Mouse (Mus musculus): ENCODE results near the gene Comp. TPM values are rescaled to one million over a fixed set of nuclear protein-coding genes. Genes with fewer than 3 reads are reported as not detected.

Comp gene
- polyA plus RNA-seq, 1 experiment from 2014 or later = 0.14 TPM

DNA sequence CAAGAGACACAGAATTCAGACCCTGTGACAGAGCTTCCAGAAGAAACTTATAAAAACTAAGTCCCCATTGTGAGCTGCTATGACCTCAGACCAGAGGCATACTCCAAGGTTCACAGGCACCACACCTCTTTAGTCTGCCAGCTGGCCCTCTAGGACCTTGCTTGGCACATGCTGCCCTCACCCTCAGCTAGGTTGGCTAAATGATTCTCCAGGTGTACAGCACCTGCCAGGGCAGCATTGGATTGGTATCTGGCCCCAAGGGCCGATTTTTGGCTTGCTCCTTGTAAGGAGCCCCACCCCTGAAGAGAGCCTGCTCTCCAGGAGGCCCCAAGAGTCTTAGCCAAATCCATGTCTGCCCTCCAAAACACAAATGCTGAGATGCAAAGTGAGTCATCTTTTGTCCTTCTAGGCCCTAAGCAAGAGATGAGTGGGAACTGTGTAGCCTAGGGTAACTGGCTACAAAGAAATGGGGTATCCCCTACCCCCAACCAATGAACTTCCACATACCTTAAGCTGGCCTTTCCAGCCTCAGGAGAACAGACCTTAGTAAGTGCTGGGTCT, 25.4 kb upstream of the Comp start:
- WGBS = 64% methylated on average over 1 of the region's 1 CpGs
- peaks cover 48% of the 10 kb centered on the region for H3K36me3 ChIP-seq (ENCODE audit: control insufficient read depth, insufficient read depth, low read length)

DNA sequence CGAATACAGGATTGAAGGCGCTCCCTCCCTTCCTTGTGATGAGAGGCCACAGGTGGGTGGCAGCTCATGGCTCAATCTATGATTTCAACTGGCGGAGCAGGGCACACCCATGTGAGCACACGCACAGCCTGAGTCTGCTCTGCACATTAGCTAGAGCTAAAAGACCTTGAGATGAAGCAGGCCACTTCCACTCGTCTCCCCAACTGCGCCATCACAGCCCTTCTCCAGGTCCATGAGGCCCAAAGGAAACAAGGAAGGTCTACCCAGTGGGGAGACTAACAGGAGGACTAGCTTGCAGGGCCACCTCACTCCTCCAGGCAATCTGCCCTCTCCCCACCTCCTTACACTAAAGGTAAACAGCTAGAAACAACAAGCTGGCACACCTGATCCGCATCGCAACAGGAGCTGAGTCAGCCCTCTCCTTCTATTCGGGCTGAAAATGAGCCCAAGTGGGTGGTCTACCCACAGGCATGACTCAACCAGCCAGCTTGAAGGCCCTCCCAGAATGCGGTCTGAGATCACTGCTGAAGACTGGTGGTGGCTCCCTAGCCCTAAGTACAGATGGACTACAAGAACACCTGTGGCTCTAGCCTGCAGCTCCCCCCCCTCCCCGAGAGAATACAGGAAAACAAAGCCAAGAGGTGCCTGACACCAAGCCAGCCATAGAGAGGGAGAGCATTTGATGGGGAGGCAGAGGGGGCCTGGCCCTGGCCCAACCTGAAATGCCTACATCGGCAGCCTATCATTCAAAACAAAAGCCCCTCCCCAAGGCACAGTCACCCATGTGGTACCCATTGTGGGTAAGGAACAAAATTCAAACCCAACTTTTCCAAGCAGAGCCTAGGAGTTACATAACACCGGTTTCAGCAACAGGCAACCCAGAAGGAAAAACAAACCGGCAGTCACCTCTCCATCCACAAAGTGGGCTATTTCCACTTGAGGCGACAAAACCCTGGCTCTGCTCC, 22.0 kb upstream of the Comp start:
- ATAC-seq (ENCODE audit: low FRiP score, low TSS enrichment) = no peak
- no peak overlapping the region for H3K27ac ChIP-seq (ENCODE audit: low read depth, low read length)
- peaks cover 32% of the 10 kb centered on the region for H3K4me1 ChIP-seq (ENCODE audit: control insufficient read depth, insufficient read depth, low read length)
- H3K27me3 ChIP-seq (ENCODE audit: control insufficient read depth, insufficient read depth, low read length) = no peaks in the 10 kb centered on the region
- WGBS = 47% methylated on average over 15 of the region's 15 CpGs
- peaks cover 29% of the 10 kb centered on the region for H3K36me3 ChIP-seq (ENCODE audit: control insufficient read depth, insufficient read depth, low read length)
- H3K9ac ChIP-seq (ENCODE audit: low read depth, low read length) = peak overlapping the region; percentile 99
- peak overlapping the region; percentile 98 for H3K4me2 ChIP-seq (replicated peaks; ENCODE audit: low read depth, low read length)
- H3K4me3 ChIP-seq (ENCODE audit: low read length) = peak overlapping the region; percentile 96
- no peaks in the 10 kb centered on the region for H3K9me3 ChIP-seq (ENCODE audit: control insufficient read depth, low read length)

More for the DNA sequence above, 25.4 kb upstream of the Comp start:
- Histone ChIP-seq H3K4me2 (replicated peaks; ENCODE audit: low read depth, low read length) (no peak overlapping the region), H3K9me3 (ENCODE audit: control insufficient read depth, low read length) (no peaks in the 10 kb centered on the region), H3K4me3 (ENCODE audit: low read length) (no peak overlapping the region), H3K27me3 (ENCODE audit: control insufficient read depth, insufficient read depth, low read length) (no peaks in the 10 kb centered on the region), H3K4me1 (ENCODE audit: control insufficient read depth, insufficient read depth, low read length) (peaks cover 25% of the 10 kb centered on the region), H3K9ac (ENCODE audit: low read depth, low read length) (no peak overlapping the region), H3K27ac (ENCODE audit: low read depth, low read length) (no peak overlapping the region)
- ATAC-seq (ENCODE audit: low FRiP score, low TSS enrichment) = no peak

DNA sequence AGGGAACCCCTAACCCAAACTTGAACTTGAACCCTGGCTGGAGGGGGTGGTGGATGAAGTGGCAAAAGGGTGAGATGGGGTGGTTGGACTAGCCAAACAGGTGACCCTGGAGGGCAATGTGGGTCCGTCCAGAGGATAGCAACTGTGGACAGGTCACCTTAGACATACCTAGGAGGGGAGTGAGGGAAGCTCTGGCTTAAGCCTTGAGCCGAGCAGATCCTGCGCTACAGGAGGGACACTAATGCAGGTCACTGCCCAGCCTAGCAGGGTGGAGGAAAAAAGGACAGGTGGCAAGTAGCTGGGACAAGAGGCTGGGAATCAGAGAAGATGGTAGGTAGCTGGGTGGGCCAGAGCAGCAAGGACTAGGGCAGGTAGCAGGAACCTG, 21.4 kb upstream of the Comp start:
- Histone ChIP-seq H3K4me2 (replicated peaks; ENCODE audit: low read depth, low read length) (peak overlapping the region; percentile 98), H3K4me3 (ENCODE audit: low read length) (peak overlapping the region; percentile 96), H3K36me3 (ENCODE audit: control insufficient read depth, insufficient read depth, low read length) (peaks cover 24% of the 10 kb centered on the region), H3K27ac (ENCODE audit: low read depth, low read length) (0 out of 2 replicates have a peak overlapping the region, but pooled peaks have one; percentile 78), H3K9ac (ENCODE audit: low read depth, low read length) (peak overlapping the region; percentile 99), H3K27me3 (ENCODE audit: control insufficient read depth, insufficient read depth, low read length) (no peaks in the 10 kb centered on the region), H3K4me1 (ENCODE audit: control insufficient read depth, insufficient read depth, low read length) (peaks cover 32% of the 10 kb centered on the region), H3K9me3 (ENCODE audit: control insufficient read depth, low read length) (no peaks in the 10 kb centered on the region)
- no peak for ATAC-seq (ENCODE audit: low FRiP score, low TSS enrichment)
- WGBS = 20% methylated on average over 3 of the region's 3 CpGs

- ATAC-seq (ENCODE audit: low FRiP score, low TSS enrichment) = peak; percentile 37
- under 1% methylated on average over 63 of the region's 64 CpGs for WGBS
These were observed 20.7 kb upstream of the Comp start for GRCm38 (mm10) chr8:70352657-70353151.

DNA sequence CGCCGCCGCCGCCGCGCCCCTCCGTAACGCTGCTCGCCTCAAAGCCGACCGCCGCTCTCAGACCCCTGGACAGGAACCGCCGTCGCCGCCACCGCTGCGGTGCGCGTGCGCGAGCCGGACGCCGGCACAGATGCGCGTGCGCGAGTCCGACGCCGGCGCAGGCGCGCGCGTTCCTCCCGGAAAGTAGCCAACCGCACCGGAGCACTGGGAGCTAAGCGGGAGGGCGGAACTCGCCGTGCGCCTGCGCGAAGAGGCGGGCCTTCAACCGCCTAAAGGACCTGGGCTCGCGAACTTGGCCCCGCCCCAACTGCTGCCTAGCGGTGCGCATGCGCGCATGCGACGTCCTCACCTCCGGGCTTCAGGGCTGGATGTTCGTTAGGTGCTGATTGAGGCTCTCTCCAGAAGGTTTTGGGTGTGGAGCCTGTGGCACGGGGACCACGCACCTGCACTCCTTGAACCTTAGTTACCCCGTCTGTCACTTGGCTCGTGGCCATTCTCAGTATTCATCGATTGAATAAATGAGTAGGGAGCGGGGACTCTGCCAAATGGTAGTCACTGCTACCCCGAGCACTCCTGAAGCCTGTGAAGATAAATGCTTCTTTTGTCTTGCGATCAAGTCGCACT, 20.1 kb upstream of the Comp start, which contains the start of gene Upf1:
TSS of gene Upf1 (minus strand) at position 85 of the 624 bp plus-strand sequence.
- Histone ChIP-seq H3K36me3 (ENCODE audit: control insufficient read depth, insufficient read depth, low read length) (peaks cover 21% of the 10 kb centered on the region), H3K9ac (ENCODE audit: low read depth, low read length) (peak within 1 kb of the TSS; percentile 99), H3K4me3 (ENCODE audit: low read length) (peak within 1 kb of the TSS; percentile 96), H3K27me3 (ENCODE audit: control insufficient read depth, insufficient read depth, low read length) (no peaks in the 10 kb centered on the region), H3K4me1 (ENCODE audit: control insufficient read depth, insufficient read depth, low read length) (peaks cover 32% of the 10 kb centered on the region), H3K27ac (ENCODE audit: low read depth, low read length) (peak within 1 kb of the TSS; percentile 78), H3K4me2 (replicated peaks; ENCODE audit: low read depth, low read length) (peak within 1 kb of the TSS; percentile 98), H3K9me3 (ENCODE audit: control insufficient read depth, low read length) (no peaks in the 10 kb centered on the region)
- under 1% methylated on average over 69 of the region's 69 CpGs for WGBS
- ATAC-seq (ENCODE audit: low FRiP score, low TSS enrichment) = peak; percentile 93

More at GRCm38 (mm10) chr8:70352657-70353151, 20.7 kb upstream of the Comp start:
- Histone ChIP-seq H3K36me3 (ENCODE audit: control insufficient read depth, insufficient read depth, low read length) (peaks cover 24% of the 10 kb centered on the region), H3K27ac (ENCODE audit: low read depth, low read length) (peak overlapping the region; percentile 78), H3K4me2 (replicated peaks; ENCODE audit: low read depth, low read length) (peak overlapping the region; percentile 98), H3K4me1 (ENCODE audit: control insufficient read depth, insufficient read depth, low read length) (peaks cover 32% of the 10 kb centered on the region), H3K4me3 (ENCODE audit: low read length) (peak overlapping the region; percentile 96), H3K27me3 (ENCODE audit: control insufficient read depth, insufficient read depth, low read length) (no peaks in the 10 kb centered on the region), H3K9me3 (ENCODE audit: control insufficient read depth, low read length) (no peaks in the 10 kb centered on the region), H3K9ac (ENCODE audit: low read depth, low read length) (peak overlapping the region; percentile 99)

GRCm38 (mm10) chr8:70354004-70354403, 19.4 kb upstream of the Comp start:
- peaks cover 14% of the 10 kb centered on the region for H3K36me3 ChIP-seq (ENCODE audit: control insufficient read depth, insufficient read depth, low read length)
- no peaks in the 10 kb centered on the region for H3K27me3 ChIP-seq (ENCODE audit: control insufficient read depth, insufficient read depth, low read length)
- H3K4me1 ChIP-seq (ENCODE audit: control insufficient read depth, insufficient read depth, low read length) = peaks cover 32% of the 10 kb centered on the region
- 56% methylated on average over 4 of the region's 4 CpGs for WGBS
- peak overlapping the region; percentile 62; the same call in 1 of the 2 replicates for H3K9ac ChIP-seq (ENCODE audit: low read depth, low read length)
- peak overlapping the region; percentile 96 for H3K4me3 ChIP-seq (ENCODE audit: low read length)
- peak overlapping the region; percentile 72 for H3K4me2 ChIP-seq (replicated peaks; ENCODE audit: low read depth, low read length)
- H3K27ac ChIP-seq (ENCODE audit: low read depth, low read length) = no peak overlapping the region
- no peaks in the 10 kb centered on the region for H3K9me3 ChIP-seq (ENCODE audit: control insufficient read depth, low read length)
- ATAC-seq (ENCODE audit: low FRiP score, low TSS enrichment) = peak; percentile 7

- Histone ChIP-seq H3K4me3 (ENCODE audit: low read length) (no peak overlapping the region), H3K4me1 (ENCODE audit: control insufficient read depth, insufficient read depth, low read length) (peaks cover 19% of the 10 kb centered on the region), H3K27me3 (ENCODE audit: control insufficient read depth, insufficient read depth, low read length) (no peaks in the 10 kb centered on the region), H3K27ac (ENCODE audit: low read depth, low read length) (no peak overlapping the region), H3K36me3 (ENCODE audit: control insufficient read depth, insufficient read depth, low read length) (no peaks in the 10 kb centered on the region), H3K4me2 (replicated peaks; ENCODE audit: low read depth, low read length) (no peak overlapping the region), H3K9me3 (ENCODE audit: control insufficient read depth, low read length) (no peaks in the 10 kb centered on the region), H3K9ac (ENCODE audit: low read depth, low read length) (no peak overlapping the region)
- WGBS = 90% methylated on average over 1 of the region's 1 CpGs
- ATAC-seq (ENCODE audit: low FRiP score, low TSS enrichment) = no peak
These were observed 17.2 kb upstream of the Comp start for GRCm38 (mm10) chr8:70356111-70356510.

DNA sequence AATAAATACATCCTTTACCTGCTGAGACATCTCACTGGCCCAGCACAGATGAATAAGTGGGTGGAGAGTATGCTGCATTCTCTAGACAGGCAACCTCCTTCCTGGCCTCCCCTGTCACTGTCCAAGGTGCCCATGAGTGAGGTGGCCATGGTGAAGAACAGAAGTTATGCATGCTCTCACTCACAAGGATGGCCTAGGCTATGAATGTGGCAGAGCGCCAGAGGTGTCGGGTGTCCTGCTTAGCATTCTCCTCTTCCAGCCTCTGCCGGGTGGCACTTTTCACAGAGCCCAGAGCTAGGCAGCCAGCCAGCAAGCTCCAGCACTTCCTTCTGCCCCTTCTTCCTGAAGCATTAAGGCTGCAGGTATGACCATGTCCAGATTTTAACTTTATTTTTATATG, 13.9 kb upstream of the Comp start:
- Histone ChIP-seq H3K27me3 (ENCODE audit: control insufficient read depth, insufficient read depth, low read length) (no peaks in the 10 kb centered on the region), H3K4me3 (ENCODE audit: low read length) (no peak overlapping the region), H3K4me2 (replicated peaks; ENCODE audit: low read depth, low read length) (no peak overlapping the region), H3K9me3 (ENCODE audit: control insufficient read depth, low read length) (no peaks in the 10 kb centered on the region), H3K36me3 (ENCODE audit: control insufficient read depth, insufficient read depth, low read length) (no peaks in the 10 kb centered on the region), H3K27ac (ENCODE audit: low read depth, low read length) (no peak overlapping the region), H3K9ac (ENCODE audit: low read depth, low read length) (no peak overlapping the region), H3K4me1 (ENCODE audit: control insufficient read depth, insufficient read depth, low read length) (no peaks in the 10 kb centered on the region)
- 18% methylated on average over 3 of the region's 3 CpGs for WGBS
- no peak for ATAC-seq (ENCODE audit: low FRiP score, low TSS enrichment)
